Mouse (Mus musculus) kidney, adult 8-10 months (tissue): ENCODE data around the gene Ntn4.
"Not testable (repeated sequence)": the region's sequence is repeated elsewhere in the genome, so short reads cannot be mapped to it uniquely, and the experiment has no call there.

ENCODE experiments used
- DNase-seq, 2 experiments: peaks; one replicate each; pipeline ENCODE4 v3.0.0; 2022

Ntn4 gene

DNA sequence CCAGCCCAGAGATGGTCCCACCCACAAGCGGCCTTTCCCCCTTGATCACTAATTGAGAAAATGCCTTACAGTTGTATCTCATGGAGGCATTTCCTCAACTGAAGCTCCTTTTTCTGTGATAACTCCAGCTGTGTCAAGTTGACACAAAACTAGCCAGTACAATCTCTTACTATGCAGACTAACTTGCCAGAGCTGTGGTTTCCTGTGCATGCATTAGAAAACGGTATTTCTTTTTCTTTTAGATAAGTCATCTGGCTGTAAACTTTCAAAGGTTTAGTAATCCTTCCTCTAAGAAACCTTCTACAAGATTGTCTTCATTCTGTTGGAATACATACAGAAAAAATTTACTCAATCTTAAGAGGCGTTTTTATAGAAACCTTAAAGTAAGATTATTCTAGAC is 44.9 kb downstream of the Ntn4 start:
- DNase-seq = not testable (repeated sequence)

DNA sequence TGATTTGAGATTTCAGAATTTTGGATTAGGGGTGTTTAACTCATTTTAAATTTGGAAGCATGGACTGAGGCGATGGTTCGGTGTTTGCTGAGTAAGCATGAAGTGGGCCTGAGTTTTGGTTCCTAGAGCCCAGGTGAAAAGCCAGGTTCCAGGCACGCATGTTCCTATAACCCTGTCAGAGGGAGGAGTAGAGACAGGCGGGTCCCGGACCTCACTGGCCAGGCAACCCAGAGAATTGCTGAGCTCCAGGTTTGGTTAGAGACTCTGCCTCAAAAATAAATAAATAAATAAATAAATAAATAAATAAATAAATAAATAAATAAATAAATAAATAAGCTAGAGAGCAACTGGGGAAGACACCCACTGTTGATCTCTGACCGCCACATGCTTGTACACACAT is 46.1 kb downstream of the Ntn4 start:
- no peak for DNase-seq

- no peak for DNase-seq
These were observed 47.3 kb downstream of the Ntn4 start for GRCm38 (mm10) chr10:93687781-93688180.

DNA sequence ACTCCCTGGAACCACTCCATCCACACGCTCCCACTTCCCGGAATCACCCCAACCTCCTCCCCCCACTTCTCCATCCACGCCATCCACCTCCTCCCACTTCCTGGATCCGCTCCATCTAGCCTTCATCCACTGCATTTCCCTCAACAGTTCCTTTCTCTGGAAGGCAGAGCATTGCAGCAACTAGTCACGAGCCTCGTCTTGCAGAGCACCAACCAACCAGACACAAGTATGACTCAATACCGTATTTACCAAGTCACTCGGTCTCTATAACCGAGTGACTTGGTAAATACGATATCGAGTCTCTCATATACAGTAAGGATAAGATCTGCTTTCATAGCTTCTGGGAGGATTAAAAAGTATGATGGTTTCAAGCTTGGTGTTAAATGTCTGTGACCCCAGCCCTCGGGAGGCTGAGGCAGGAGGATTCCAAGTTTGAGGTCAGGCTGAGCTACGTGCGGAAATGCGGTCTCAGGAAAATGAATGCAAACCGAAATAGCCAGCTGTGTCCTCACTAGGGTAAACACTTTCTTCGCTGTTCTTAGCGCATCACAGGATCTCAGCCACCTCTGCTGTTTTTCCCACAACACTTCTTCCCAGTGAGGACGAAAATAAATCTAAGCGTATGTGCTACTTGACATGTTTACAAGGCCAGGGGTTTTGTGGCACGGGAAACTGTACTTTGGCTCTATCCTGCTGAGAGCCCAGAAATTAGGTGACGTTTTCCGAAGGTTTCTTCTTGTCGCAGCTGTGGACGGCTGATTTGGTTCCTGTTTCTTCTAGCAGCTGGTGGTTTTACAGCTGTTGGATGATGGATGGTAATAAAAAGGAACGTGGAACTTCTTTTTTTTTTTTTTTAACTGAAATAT is 48.1 kb downstream of the Ntn4 start:
- no peak for DNase-seq

- no peak for DNase-seq
These were observed 50.9 kb downstream of the Ntn4 start for GRCm38 (mm10) chr10:93691344-93691743.

- no peak for DNase-seq
These were observed 54.7 kb downstream of the Ntn4 start for GRCm38 (mm10) chr10:93695043-93695791.

- no peak for DNase-seq
These were observed 55.5 kb downstream of the Ntn4 start for GRCm38 (mm10) chr10:93696001-93696400.

GRCm38 (mm10) chr10:93697866-93698483 is 57.5 kb downstream of the Ntn4 start:
- no peak for DNase-seq

DNA sequence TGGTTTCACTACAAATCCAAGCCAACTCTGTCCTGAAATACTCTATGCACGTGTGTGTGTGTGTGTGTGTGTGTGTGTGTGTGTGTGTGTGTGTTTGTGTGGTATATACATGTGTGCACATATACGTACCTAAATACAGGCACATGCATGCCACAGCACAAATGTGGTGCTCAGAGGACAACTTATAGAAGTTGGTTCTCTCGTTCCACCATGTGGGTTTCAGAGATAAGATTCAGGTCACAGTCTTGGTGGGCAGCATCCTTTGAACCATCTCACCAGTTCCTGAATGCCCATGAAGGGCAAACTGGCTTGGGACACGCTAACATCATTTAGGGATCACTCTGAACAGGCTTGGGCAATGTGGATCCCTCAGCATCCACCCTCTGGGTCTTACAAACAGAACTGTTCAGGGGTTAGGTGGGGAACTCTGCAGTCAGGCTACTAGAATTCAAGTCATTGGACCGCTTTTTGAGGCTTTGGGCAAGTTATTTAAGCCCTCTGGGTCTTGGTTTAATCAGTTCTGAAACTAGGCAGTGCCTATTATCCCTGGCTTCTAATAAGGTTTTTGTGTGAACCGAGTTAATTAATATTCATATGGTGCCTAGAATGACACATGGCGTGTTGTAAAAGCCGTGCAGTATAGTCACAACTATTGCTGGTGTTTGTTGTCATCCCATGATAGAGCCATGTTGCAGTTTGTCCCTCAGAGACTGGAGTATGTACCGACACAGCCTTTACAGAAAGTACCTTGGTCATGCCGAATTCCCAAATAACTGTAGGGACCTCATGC is 59.4 kb downstream of the Ntn4 start:
- DNase-seq = no peak

GRCm38 (mm10) chr10:93700589-93701363 is 60.3 kb downstream of the Ntn4 start:
- no peak for DNase-seq

- DNase-seq = peak; percentile 63 to 76
These were observed 63.5 kb downstream of the Ntn4 start for GRCm38 (mm10) chr10:93703946-93704345.

GRCm38 (mm10) chr10:93707149-93708075 is 66.9 kb downstream of the Ntn4 start:
- no peak for DNase-seq

DNA sequence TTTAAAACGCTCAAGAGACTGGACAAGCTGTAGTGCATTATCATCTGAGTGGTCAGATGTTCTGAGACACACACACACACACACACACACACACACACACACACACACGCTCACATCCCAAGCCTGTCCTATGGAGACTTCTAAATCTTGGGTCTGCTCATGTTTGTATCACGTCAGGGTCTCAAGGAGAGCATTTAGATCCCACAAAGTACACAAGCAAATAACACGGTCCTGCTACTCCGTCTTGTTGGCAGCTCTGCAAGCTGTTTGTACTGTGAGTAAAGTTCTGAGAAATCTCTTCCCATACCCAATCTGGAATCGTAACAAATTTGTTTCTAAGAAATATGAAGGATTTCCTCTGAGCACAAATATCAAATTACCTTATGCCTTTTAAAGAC is 67.6 kb downstream of the Ntn4 start:
- DNase-seq = no peak

DNA sequence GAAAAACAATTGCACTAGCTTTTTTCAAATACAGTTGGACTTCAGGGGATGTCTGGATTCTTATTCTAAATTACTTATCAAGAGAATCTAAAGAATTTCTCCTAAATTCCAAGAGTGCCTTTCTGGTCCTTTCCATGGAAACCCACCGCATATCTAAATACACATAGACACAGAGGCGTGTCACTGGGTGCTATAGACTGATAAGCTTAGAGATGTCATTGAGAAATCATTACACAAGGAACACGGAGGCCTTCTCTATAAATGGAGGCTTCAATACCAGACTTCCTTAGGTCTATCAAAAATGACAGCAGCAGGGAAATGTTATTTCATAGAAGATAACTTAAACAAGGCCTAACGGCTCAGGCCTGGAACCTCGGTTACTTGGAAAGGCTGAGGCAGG is 68.0 kb downstream of the Ntn4 start:
- DNase-seq = no peak

DNA sequence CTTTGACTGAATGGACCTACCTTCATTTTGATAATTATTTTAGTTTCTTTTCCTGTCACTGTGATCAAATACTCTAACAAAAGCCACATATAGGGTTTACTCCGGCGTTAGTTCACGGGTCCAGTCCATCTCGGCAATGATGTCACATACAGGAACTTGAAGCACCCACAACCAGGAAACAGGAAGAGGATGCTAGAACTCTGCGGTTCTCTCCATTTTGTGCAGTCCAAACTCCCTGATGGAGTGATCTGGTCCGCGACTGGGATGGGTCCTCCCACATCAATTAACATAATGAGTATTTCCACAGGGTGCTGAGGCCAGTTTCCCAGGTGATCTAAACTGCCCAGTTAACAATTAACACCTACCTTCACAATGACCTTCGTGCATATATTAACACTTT is 69.1 kb downstream of the Ntn4 start:
- peak in 1 of 2 experiments; percentile 41 for DNase-seq

DNA sequence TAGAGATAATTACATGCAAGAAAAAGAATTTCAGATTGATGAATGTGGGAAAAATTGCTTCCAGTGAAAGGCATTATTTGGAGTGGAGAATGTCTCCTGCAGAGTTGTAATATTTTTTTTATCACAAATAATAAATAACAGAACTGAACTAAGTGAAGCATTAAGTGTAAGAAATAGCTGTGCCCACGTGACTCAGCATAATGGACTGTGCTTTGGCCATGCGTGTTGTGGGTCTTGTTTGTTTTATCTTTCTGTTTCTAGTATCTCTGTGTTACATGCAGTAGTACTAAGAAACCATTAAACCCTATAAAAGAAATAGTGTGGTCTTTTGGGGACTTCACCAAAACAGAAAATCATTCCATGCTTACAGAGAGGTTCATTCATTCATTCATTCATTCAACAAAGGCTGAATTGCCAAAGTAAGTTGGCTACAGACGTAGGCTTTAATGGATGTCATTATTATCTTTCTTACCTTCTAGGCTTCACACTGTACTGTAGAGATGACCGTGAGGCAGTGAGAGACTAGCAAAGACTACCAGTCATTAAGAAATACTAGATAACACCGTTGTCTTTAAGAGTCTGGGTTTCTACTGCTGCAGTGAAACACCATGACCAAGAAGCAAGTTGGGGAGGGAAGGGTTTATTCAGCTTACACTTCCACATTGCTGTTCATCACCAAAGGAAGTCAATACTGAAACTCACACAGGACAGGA is 81.3 kb downstream of the Ntn4 start:
- DNase-seq = no peak

DNA sequence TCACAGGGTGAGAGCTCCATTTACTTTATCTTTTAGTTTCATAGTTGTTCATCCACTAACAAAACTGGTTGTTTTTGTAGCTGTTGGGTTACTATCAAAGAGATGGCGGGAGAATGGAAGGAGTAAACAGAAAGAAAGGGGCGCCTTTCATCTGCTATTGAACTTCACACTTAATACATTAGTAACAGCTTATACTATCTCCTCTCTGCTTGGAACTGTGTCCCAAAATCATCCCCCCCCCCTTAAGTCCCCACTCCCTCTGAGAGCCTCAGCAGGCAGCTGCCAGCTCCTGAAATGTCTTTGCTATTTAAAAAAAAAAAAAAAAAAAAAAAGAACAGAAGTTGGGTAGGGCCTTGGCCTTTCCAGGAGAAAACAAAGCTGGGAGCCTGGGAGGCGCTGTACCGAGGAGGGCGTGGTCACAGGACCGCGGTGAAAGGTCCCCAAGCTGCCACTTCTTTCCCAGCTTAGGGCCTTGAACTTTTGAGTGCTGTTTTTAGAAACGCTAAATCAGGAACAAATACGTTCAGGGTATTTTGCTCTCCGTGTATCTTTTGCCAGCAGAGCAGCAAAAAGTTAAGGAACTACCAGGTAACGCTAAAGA is 83.6 kb downstream of the Ntn4 start:
- peak; percentile 34 to 37 for DNase-seq

DNA sequence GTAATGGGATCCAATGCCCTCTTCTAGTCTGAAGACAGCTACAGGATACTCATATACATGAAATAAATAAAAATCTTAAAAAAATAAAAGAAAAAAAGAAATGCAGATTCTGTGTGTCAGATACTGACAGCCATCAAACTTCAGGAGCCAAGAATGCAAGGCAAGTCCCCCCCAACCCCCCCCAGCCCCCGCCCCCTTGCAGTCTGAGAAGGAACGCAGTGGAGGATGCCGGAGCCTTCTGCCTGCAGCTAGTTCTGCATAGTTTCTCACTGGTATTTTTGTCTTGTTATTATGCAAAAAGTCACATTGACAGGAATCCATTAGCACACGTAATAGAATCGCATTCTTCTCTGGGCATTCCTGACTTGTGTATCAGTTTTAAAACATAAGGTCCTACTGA is 87.7 kb downstream of the Ntn4 start:
- no peak for DNase-seq

DNA sequence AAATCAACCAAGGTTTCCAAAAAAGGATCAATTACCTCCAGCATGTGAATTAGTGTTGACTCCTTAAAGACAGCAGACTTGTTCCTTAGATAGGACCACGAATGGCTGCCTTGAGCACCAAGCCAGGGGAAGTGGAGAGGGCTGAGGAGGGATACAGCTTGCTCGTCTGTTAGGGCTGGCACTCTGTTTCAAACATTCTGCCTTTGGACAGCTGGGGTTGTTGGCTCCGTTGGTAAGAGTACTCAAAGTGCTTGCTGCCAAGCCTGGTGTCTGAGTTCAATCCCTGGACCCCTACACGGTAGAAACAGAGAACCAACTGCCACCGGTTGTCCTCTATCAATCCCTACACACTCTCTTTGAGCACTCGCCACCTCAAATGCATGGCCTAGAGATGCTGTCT is 90.0 kb downstream of the Ntn4 start:
- no peak for DNase-seq

GRCm38 (mm10) chr10:93731248-93731691 is 90.8 kb downstream of the Ntn4 start:
- no peak for DNase-seq
